Mouse (Mus musculus): ENCODE measurements around the gene Ccdc65.
"Not testable (repeated sequence)": the region's sequence is repeated elsewhere in the genome, so short reads cannot be mapped to it uniquely, and the experiment has no call there.

Ccdc65 gene

DNA sequence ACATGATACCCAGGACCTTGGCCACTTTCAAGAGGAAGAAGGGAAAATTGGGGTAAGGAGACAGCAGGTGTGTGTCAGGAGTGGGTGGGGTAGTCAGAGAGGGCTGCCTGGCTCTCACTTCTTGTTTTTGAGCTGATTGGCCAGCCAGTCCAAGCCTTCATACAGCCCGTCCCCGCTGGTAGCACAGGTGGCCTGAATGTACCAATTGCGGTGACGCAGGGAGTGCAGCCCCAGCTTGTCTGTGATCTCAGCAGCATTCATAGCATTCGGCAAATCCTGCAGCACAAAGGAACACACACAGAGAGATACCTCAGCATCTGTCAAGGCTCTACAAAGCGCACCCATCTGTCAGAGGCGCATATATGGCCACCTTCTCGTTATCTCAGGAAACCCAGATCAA is 32.2 kb downstream of the Ccdc65 start:
- no peak for DNase-seq

DNA sequence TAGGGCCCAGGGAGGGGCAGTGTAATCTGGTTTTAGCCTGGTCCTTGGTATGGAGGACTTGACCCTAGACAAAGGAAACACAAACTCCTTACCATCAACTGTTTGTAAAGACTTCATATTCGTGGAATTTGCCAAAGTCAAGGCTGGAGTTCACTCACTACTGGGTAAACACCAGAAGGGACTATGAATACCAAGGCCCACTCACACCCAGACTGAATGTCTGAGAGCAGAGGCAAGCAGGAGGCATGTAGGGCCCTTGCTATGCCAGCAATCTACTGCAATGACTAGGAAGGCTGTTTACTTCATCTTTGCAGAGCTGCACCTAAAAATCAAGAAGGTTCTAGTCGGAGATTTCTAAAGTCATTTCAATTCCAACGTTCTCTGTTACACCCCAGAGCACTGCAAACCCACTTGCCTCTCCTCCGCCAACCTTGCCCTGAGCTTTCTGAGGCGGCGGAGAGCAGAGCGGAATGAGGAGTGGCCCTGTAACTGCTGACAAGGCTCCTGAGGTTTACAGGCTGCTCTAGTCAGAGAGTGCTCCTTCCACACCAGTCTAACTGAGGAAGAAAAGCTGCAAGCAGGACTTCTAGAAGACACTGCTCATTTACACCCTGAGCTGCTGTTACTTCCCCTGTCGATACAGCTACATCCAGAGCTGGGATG is 34.9 kb downstream of the Ccdc65 start:
- no peak for DNase-seq

DNA sequence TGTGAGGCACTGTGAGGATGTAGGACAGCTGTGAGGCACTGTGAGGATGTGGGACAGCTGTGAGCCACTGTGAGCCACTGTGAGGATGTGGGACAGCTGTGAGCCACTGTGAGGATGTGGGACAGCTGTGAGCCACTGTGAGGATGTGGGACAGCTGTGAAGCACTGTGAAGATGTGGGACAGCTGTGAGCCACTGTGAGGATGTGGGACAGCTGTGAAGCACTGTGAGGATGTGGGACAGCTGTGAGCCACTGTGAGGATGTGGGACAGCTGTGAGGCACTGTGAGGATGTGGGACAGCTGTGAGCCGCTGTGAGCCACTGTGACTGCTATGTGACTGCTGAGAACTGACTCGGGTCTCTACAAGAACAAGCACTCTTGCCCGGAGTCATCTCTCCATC is 35.9 kb downstream of the Ccdc65 start:
- DNase-seq = not testable (repeated sequence)

DNA sequence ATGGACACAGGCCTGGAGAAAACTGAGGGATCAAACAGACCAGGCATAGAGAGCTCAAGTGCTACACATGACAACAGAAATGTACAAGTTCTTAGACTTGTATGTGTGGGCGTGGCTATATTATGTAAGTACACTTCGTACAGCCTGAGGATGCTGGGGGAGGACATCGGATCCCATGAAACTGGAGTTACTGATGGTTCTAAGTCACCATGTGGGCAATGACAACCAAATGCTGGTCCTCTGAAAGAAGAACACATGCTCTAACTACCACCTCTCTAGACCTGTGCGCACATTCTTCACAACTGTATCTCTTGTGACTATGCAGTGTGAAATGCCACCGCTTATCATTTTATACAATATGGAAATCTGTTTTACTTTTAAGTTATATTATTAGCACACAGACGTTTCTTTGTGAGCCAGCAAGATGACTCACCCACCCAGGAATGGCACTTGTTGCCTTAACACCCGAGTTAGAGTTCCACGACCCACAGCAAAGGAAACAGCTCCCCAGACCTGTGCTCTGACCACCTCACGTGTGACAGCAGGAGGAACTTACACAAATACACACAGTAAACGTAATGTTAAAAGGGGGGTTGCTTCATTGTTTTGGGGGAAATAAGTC is 38.4 kb downstream of the Ccdc65 start:
- DNase-seq = no peak

DNA sequence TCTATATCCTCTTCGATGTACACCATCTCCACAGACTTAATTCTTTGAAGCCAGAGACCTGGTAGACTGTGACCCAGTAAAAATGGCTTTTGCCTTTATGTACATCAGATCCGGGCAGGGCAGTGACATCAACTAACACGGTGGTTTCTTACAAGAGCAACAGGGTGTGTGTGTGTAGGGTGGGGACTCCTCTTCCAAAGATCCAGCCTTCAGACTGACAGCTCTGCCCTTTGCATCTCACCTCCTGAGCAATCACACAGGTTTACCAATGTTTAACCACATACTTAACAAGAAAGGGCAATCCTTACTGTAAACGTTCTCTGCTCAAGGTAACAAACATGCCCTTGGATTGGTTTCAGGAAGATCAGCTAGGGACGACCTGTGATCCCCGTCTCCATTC is 39.3 kb downstream of the Ccdc65 start:
- DNase-seq = no peak

DNA sequence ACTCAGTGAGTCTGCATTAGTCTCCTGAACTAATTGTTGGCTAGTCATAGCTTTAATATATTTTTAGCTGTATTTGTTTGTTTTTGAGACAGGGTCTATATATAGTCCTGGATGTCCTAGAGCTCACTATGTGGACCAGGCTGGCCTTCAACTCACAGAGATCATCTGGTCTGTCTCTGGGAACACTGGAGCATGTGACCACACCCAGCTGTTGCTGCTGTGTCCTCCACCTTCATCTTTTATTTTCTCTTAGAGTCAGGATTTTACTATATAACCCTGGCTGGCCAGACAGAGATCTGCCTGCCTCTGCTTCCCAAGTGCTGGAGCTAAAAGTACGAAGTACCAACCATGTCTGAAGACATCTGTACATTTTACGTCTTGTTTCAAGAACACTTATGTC is 41.1 kb downstream of the Ccdc65 start:
- no peak for DNase-seq

DNA sequence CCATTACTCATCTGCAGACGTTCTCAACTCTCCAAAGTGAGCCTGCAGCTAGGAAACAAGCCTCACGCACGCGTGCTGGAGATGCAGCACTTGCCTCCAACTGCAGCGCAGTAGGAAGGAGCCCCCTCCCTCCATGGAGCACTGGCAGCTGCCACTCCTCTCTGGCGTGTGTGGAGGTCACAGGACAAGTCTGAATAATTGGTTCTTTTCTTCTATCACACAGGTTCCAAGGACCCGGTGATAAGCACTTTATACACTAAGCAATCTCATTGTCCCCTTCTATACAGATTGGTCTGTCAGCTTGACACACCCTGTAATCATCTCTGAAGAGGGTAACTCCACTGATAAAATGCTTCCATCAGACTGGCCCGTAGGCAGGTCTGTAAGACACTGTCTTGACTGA is 45.0 kb downstream of the Ccdc65 start:
- DNase-seq = no peak

DNA sequence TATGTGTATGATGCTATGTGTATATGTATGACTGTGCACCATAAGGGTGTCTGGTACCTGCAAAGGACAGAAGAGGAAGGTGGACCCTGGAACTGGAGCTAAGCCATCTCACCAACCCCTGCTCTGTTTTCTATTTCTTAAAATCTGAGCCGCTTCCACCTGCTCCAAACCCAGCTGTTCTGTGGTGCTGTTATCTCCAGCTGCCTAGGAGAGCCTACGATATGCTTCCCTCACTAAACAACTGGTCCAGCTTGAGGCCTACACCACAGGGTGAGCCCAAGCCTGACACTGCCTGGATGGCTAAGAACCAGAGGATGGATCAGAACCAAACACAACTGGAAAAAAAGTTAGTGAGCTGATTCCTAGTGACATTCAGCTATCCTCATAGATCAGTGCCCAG is 46.1 kb downstream of the Ccdc65 start:
- DNase-seq = no peak

DNA sequence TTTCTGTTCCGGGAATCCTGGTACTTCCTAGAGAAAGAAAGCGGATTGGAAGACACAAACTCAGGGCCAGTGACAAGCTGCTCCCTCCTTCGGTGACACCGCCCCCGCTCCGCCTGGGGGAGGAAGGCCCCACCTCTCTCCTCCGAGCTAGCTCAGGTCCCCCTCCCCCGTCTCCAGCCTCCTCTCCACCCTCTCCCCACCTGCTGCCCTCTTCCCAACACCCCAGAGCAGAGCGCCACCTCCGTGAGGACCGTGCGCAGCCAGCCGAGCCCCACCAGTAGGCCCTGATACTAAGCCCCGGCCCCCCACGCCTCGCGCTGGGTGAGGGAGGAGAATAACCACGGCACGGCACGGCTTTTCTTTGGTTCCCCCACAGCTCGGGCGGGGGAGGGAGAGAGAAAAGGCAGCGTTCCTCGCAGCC is 54.2 kb downstream of the Ccdc65 start:
- peak; percentile 73 for DNase-seq

DNA sequence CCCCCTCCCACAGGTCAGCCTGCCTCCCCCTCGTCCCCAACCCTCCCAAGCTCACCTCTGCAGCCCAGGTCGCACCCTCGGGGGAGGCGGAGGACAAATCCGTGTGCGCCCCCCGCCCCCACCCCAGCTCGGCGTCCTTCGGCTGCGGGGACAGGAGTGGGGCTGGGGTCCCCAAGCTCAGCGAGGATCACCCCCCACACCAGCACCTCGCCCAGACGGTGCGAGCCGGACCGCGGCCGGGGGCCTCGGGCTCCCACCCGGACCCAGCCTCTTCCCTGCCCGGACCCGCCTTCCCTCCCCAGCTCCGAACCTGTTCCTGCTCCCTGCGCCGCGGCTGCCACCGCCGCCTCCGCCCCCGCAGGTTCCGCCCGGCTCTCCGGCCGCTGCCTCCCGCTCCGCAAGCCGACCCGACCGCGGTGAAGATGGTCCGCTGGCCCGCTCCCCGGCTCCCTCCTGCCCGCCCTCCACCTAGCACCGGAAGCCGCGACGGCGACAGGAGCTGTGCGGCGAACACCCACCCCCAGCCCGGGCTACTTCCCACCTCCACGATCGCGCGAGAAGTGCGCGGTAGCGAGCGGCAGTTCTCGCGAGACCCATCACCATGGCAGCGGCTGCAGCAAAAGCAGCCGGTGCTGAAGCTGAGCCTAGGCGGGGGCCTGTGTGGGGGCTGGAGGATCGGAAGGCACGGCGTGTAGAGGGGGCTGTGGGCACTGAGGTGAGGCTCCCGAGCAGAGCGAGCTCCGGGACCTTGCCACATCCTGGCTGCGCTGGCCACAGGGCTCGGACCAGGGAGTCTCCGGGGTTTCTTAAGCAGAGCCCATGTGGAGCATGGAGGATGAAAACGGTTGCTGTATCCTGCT is 54.9 kb downstream of the Ccdc65 start, which contains the start of gene Arf3:
Arf3 (minus strand) TSS at position 545 of the 860 bp plus-strand sequence.
- DNase-seq = peak; percentile 97

DNA sequence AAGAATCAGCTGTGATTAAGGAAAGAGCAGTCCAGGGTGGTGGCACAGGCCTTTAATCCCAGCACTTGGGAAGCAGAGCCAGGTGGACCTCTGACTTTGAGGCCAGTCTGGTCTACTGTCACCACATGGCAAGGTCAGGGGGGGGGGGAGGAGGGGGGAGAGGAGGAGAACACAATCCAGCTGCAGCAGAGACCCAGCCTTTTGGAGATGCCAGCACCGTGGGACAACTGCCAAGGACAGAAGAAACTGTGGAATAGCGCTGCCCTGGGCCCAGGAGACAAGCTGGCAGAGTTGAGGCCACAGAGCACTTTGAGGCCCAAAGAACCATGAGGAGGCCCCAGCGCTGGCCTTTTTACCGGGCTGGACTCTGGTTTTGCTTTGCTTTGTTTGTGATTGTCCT is 57.9 kb downstream of the Ccdc65 start:
- no peak for DNase-seq

DNA sequence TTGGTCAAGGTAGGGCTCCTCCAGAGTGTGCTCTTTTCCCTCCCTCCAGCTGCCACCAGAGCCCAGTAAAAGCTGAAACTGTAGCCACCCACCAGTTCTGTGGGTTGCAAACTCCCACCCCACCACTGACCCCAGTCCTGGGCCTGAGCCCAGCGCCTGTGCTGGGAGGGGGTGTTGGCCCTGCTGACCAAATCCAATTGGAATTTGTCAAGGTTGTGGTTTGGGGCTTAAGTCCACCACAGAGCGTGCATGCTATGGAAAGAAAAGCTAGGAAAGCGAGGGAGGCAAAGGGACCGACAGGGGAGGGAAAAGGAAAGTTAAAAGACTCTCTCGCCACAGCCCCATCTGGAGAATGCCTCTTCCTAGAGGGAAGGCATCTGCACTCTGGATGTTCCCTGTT is 60.3 kb downstream of the Ccdc65 start:
- DNase-seq = no peak

DNA sequence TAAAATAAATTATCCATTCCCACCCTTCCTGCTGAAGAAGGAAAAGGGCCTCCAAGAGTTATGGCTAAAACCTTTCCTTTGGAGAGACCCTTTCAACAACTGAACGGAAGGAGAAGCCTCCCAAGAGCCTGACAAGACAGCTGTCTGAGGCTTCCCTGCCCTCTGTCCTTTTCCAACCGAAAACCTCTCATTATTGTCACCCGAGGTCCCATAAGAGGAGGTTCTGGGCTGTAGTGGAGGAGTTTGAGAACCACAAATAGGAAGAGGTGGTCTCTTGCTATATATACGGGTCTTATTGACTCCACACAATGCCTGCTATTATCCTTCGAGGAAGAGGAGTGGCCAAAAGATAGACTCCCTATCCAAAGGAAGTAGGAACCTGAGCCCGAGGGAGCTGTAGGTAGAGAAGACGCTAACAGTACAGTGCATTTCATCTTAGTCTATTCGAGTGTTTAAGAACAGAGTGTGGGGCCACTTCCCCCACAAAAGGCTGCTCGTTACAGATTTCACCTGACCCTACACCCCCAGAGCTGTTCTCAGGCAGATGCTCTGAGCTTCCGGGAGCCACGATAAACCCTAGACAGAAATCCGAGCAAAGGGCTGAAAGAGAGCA is 63.9 kb downstream of the Ccdc65 start:
- no peak for DNase-seq

DNA sequence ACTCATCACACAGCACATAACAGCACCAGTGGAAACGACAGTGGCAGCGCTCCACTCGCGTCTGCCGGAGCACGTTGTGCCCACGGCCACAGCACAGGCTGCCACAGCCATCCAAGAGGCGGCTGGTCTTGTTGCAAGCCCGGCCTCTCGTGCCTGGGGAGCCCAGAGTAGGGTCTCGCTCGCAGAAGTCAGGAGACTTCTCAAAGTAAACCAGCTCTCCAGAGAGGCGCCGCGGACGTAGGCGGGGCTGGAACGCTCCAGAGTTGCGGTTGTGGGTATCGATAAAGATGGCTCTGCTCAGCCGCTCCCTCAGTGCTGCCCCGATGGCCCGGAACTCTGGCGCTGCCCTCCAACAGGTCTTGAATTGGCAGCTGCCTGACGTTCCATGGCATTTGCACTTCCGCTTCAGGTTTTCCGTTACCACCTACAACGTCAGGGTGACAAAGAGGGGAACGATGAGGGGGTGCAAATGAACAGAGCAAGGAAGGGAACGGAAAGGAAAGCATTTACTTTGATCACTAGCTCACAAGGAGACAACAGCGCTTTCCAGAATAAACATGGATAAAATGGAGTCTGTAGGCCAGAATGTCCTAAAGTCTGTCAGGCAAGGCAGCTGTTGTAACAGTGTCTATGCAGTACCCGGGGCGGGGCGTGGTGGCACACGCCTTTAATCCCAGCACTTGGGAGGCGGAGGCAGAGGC is 64.7 kb downstream of the Ccdc65 start:
- peak; percentile 25 for DNase-seq

Data from kidney, adult 18-20 months (tissue).